Mouse (Mus musculus) CH12.LX (cell line): Measurements from ENCODE around the gene Ctc1. TPM values are rescaled to one million over a fixed set of nuclear protein-coding genes. Genes with fewer than 3 reads are reported as not detected.

Experiments used
- DNase-seq: peaks from one replicate; pipeline ENCODE4 v3.0.0-alpha.2; 2013; ENCODE audit errors: extremely low read depth
- H3K27ac ChIP-seq: 2 replicates; pipeline ENCODE4 v1.5.1; 2012; ENCODE audit warnings: low read depth, mild to moderate bottlenecking, control low read depth, moderate library complexity; ENCODE audit not compliant: insufficient read depth
- H3K27me3 ChIP-seq: replicated peaks from 2 replicates; pipeline ENCODE3; 2012; ENCODE audit warnings: inconsistent platforms
- H3K36me3 ChIP-seq, 2 experiments: replicated peaks in 1 of 2; 2 replicates each; pipeline versions ENCODE3 to v1.6.1; 2012; ENCODE audit warnings: inconsistent platforms in 1 of 2, low read length in 1 of 2, mild to moderate bottlenecking in 1 of 2, mixed read lengths in 1 of 2, moderate library complexity in 1 of 2; ENCODE audit not compliant: control insufficient read depth in 1 of 2, insufficient read depth in 1 of 2
- H3K4me1 ChIP-seq, 2 experiments: 2 replicates each; pipeline ENCODE4 v1.6.1; 2012; ENCODE audit warnings: inconsistent platforms in 1 of 2, moderate library complexity in 1 of 2; ENCODE audit not compliant: insufficient read depth in 2 of 2, control insufficient read depth in 1 of 2
- H3K4me2 ChIP-seq: 2 replicates; pipeline ENCODE4 v1.6.1; 2012; ENCODE audit warnings: low read depth, mild to moderate bottlenecking, control low read depth; ENCODE audit not compliant: poor library complexity, insufficient read depth, severe bottlenecking
- H3K4me3 ChIP-seq, 3 experiments: fragments of 150-350 bp in 1 of 3; sonication (generic) in 1 of 3; replicated peaks in 1 of 3; 2 replicates each; pipeline versions ENCODE3 to v1.5.1; 2011 to 2012; ENCODE audit warnings: low read depth in 2 of 3, low read length in 2 of 3, mild to moderate bottlenecking in 2 of 3, moderate library complexity in 2 of 3, control low read depth in 1 of 3, improper control_type of control experiment in 1 of 3, inconsistent platforms in 1 of 3, mixed read lengths in 1 of 3; ENCODE audit not compliant: poor library complexity in 1 of 3
- H3K79me2 ChIP-seq: replicated peaks from 2 replicates; pipeline ENCODE4 v1.6.1; 2012; ENCODE audit warnings: mild to moderate bottlenecking, moderate library complexity; ENCODE audit not compliant: control insufficient read depth, poor library complexity, insufficient read depth, severe bottlenecking; ENCODE audit errors: extremely low read depth
- H3K9ac ChIP-seq: 2 replicates; pipeline ENCODE4 v1.6.1; 2012; ENCODE audit warnings: low read depth, mild to moderate bottlenecking, control low read depth, moderate library complexity; ENCODE audit not compliant: insufficient read depth
- H3K9me3 ChIP-seq: replicated peaks from 2 replicates; pipeline ENCODE3; 2012; ENCODE audit warnings: low read length, inconsistent platforms, mixed read lengths
- CHD1 ChIP-seq: IDR thresholded peaks from 2 replicates; pipeline ENCODE4 v1.6.1; 2012; ENCODE audit warnings: low read depth, low read length, improper control_type of control experiment, inconsistent platforms
- E2F4 ChIP-seq: IDR thresholded peaks from 2 replicates; pipeline ENCODE4 v1.6.1; 2011; ENCODE audit warnings: low read depth, low read length, improper control_type of control experiment; ENCODE audit not compliant: insufficient replicate concordance
- MAFK ChIP-seq: IDR thresholded peaks from 2 replicates; pipeline ENCODE4 v1.6.1; 2011; ENCODE audit warnings: low read length, improper control_type of control experiment; ENCODE audit not compliant: insufficient replicate concordance
- MAX ChIP-seq: IDR thresholded peaks from 2 replicates; pipeline ENCODE4 v1.6.1; 2011; ENCODE audit warnings: low read length, improper control_type of control experiment
- MXI1 ChIP-seq: IDR thresholded peaks from 2 replicates; pipeline ENCODE4 v1.6.1; 2011; ENCODE audit warnings: mild to moderate bottlenecking, low read depth, low read length, improper control_type of control experiment
- POLR2A ChIP-seq: IDR thresholded peaks from 2 replicates; pipeline ENCODE4 v1.6.1; 2011; ENCODE audit warnings: low read depth, mild to moderate bottlenecking, improper control_type of control experiment, low read length
- POLR2AphosphoS2 ChIP-seq: IDR thresholded peaks from 2 replicates; pipeline ENCODE4 v1.6.1; 2011; ENCODE audit warnings: low read depth, low read length, improper control_type of control experiment
- TCF12 ChIP-seq: IDR thresholded peaks from 2 replicates; pipeline ENCODE4 v1.6.1; 2014; ENCODE audit warnings: low read depth, mild to moderate bottlenecking, inconsistent platforms, low read length, improper control_type of control experiment
- ZKSCAN1 ChIP-seq: IDR thresholded peaks from 2 replicates; pipeline ENCODE4 v1.6.1; 2012; ENCODE audit warnings: low read depth, inconsistent platforms, low read length, improper control_type of control experiment, borderline replicate concordance
- ZMIZ1 ChIP-seq: IDR thresholded peaks from 2 replicates; pipeline ENCODE4 v1.6.1; 2012; ENCODE audit warnings: low read depth, mild to moderate bottlenecking, inconsistent platforms, low read length, improper control_type of control experiment
- ZNF384 ChIP-seq: IDR thresholded peaks from 2 replicates; pipeline ENCODE4 v1.6.1; 2012; ENCODE audit warnings: low read depth, low read length, improper control_type of control experiment, inconsistent platforms
- dilution Hi-C: fragments of 300-500 bp; cut with MboI; formaldehyde crosslinking; loops from 2 replicates; pipeline ENCODE4 v1.14.3; 2020; ENCODE audit warnings: low sequenced_read_pairs; ENCODE audit not compliant: extremely low pct_unique_long_range_greater_than_20kb, extremely low pct_ligation_motif_present
- in situ Hi-C: fragments of 300-500 bp; cut with MboI; formaldehyde crosslinking; loops from 3 replicates; pipeline ENCODE4 v1.14.3; 2019; ENCODE audit warnings: low sequenced_read_pairs, low pct_ligation_motif_present, low pct_unique_long_range_greater_than_20kb, mixed read lengths
- polyA plus RNA-seq: library from polyadenylated mRNA; unstranded; fragments of >175 nt; gene quantifications from 2 replicates; pipeline ENCODE4 v1.2.1, GENCODE M21; 2012; ENCODE audit warnings: low read depth; ENCODE audit not compliant: insufficient read length
- total RNA-seq, 2 experiments: library from RNA; depleted of rRNA; stranded (reverse); fragments of 300-350 nt in 1 of 2; fragments of >200 nt in 1 of 2; gene quantifications; 2 replicates each; pipeline ENCODE4 v1.2.3; 2012 to 2014

The Ctc1 gene
- total and polyA plus RNA-seq, 3 experiments, result 20.5 to 69.8 (median 44.8) TPM

DNA sequence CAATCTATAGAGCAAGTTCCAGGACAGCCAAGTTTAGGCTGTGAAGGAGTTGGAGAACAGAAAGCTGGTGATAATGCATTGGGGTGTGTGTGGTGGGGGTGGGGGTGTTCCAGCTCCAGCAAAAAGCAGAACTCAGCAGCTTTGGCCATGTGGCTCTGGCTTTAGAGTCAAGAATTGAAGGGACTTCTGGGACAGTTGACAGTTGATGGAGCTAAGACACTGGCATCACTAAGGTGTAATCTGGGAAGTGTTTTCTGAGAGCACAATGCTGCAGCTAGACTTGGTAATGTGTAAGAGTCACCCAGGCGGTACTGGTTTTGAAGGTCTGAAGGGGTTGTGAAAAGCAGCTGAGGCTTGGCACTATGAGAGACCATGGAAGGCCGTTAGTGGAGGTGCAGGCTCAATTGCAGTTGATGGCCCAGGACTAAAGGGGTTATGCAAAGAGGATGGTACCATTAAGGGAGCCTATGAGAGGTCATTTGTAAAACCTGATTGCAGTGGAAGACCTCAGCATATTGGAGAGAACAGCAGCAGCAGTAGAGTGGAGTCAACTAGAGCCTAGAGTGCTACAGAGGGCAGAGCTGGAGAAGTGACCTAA, 37.2 kb downstream of the Ctc1 start:
- in situ Hi-C loops (no loop called here), dilution Hi-C loops (no loop called here)
- TF ChIP-seq POLR2AphosphoS2, result peak; percentile 92
- TF ChIP-seq ZKSCAN1, result no peak
- H3K36me3 ChIP-seq, result peaks cover 37 to 73% of the 10 kb centered on the region in 2 experiments
- H3K27me3 ChIP-seq, result no peaks in the 10 kb centered on the region
- no peak overlapping the region for H3K4me3 ChIP-seq
- H3K9me3 ChIP-seq, result no peaks in the 10 kb centered on the region
- peaks cover 12 to 56% of the 10 kb centered on the region in 2 experiments for H3K4me1 ChIP-seq
- no peak for DNase-seq
- H3K27ac ChIP-seq, result no peak overlapping the region
- H3K9ac ChIP-seq, result no peak overlapping the region
- no peak overlapping the region for H3K4me2 ChIP-seq
- H3K79me2 ChIP-seq, result peaks cover 32% of the 10 kb centered on the region

GRCm38 (mm10) chr11:69053848-69054247, 38.1 kb downstream of the Ctc1 start:
- Histone ChIP-seq H3K4me2 (no peak overlapping the region), H3K9ac (no peak overlapping the region), H3K36me3 (peaks cover 27 to 63% of the 10 kb centered on the region in 2 experiments), H3K4me3 (no peak overlapping the region), H3K79me2 (peaks cover 22% of the 10 kb centered on the region), H3K27me3 (no peaks in the 10 kb centered on the region), H3K9me3 (no peaks in the 10 kb centered on the region), H3K4me1 (peaks cover 4 to 54% of the 10 kb centered on the region in 2 experiments), H3K27ac (no peak overlapping the region)
- TF ChIP-seq MAX (0 out of 2 replicates have a peak, but pooled peaks have one; percentile 15), ZMIZ1 (no peak), E2F4 (no peak), TCF12 (no peak), MXI1 (0 out of 2 replicates have a peak, but pooled peaks have one; percentile 29), POLR2A (no peak), POLR2AphosphoS2 (no peak), MAFK (no peak)
- in situ Hi-C loops (no loop called here), dilution Hi-C loops (no loop called here)
- no peak for DNase-seq

DNA sequence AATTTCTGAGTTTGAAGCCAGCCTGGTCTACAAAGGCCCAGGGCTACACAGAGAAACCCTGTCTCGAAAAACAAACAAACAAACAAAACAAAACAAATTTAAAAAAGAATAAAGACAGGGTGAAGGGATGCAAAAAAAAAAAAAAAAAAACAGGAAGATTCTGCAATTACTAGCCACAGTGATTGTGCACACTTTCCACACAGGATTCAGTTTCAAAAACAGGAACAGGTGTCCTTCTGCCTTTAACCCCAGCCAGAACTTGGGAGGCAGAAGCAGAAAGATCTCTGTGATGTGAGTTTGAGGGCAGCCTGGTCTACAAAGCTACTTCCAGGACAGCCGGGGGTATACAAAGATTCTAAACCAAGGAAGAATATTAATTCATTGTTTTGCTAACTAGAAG, 42.6 kb downstream of the Ctc1 start:
- no peaks in the 10 kb centered on the region; the same call in none of the 2 replicates for H3K79me2 ChIP-seq
- no peaks in the 10 kb centered on the region for H3K9me3 ChIP-seq
- dilution Hi-C loops, result no loop called here
- peaks cover 2 to 21% of the 10 kb centered on the region in 2 experiments for H3K36me3 ChIP-seq
- TF ChIP-seq CHD1 (no peak), ZNF384 (peak; percentile 45; the same call in 1 of the 2 replicates)
- TF ChIP-seq, all 38 proteins: peak for 1
- peak overlapping the region; percentile 96 for H3K4me2 ChIP-seq
- in situ Hi-C loops, result no loop called here
- DNase-seq, result no peak
- H3K4me1 ChIP-seq, result peaks cover 0 to 36% of the 10 kb centered on the region in 2 experiments; a peak in 2 of 4 replicates
- peak overlapping the region; percentile 71 to 87 (median 79) for H3K4me3 ChIP-seq
- H3K27ac ChIP-seq, result no peak overlapping the region
- peaks cover 3% of the 10 kb centered on the region for H3K27me3 ChIP-seq
- H3K9ac ChIP-seq, result peak overlapping the region; percentile 92
